ENCODE assay signal across 14 mouse cellular contexts in genomic region chr9:10230973-10231372, GRCm38 (mm10).
"Had no signal": no experiment of that assay in that cellular context is flagged by ENCODE, and none has a peak within 500 bp of the region (broad histone marks: within the 10 kb centered on the region; RNA-seq: fewer than 3 reads in every experiment).

No protein-coding gene starts in this region.

- H3K27me3 ChIP-seq: limb, embryonic 13.5 days; neural tube, embryonic 12.5 days had no signal

- H3K9ac ChIP-seq: limb, embryonic 13.5 days; liver, embryonic 14.5 days; neural tube, embryonic 12.5 days had no signal

- H3K9me3 ChIP-seq: limb, embryonic 13.5 days; midbrain, embryonic 10.5 days; neural tube, embryonic 12.5 days had no signal

- H3K4me2 ChIP-seq: limb, embryonic 13.5 days; neural tube, embryonic 12.5 days had no signal

- DNase-seq: kidney, adult 8-10 months; kidney, postnatal 25 days; lung, adult 2 months; lung, postnatal 4 days; midbrain, embryonic 14.5 days; right cerebral cortex, postnatal 4 days; spleen, adult 18-20 months; thymus, adult 18-20 months; thymus, postnatal 14 days had no signal

- H3K4me3 ChIP-seq: left cerebral cortex, adult 2 months; limb, embryonic 13.5 days; midbrain, embryonic 10.5 days; neural tube, embryonic 12.5 days had no signal

- H3K36me3 ChIP-seq: limb, embryonic 13.5 days; midbrain, embryonic 10.5 days; neural tube, embryonic 12.5 days had no signal

- H3K27ac ChIP-seq: left cerebral cortex, adult 2 months; limb, embryonic 13.5 days; liver, embryonic 14.5 days; midbrain, embryonic 10.5 days; neural tube, embryonic 12.5 days had no signal

- H3K4me1 ChIP-seq: limb, embryonic 13.5 days; midbrain, embryonic 10.5 days; neural tube, embryonic 12.5 days had no signal
